Mouse (Mus musculus): ENCODE measurements around the gene Cd40. TPM values are rescaled to one million over a fixed set of nuclear protein-coding genes. Genes with fewer than 3 reads are reported as not detected.

Gene Cd40
- 7.1 TPM in 2 replicates for polyA plus RNA-seq (2015; fragmentation: Nextera tagmentation; extraction: Ambion mirVana)

- 13% methylated on average over 25 of the region's 25 CpGs for WGBS
- peak within 1 kb of the TSS; percentile 37 for H3K4me3 ChIP-seq (replicated peaks)
These were observed at the start of gene Cd40 for GRCm38 (mm10) chr2:165054888-165055852. Gene Cd40, plus strand, starts transcription at chr2:165055627.

GRCm38 (mm10) chr2:165006813-165007212 is 48.6 kb upstream of the Cd40 start:
- Histone ChIP-seq H3K27ac (no peak overlapping the region), H3K9me3 (no peaks in the 10 kb centered on the region), H3K36me3 (peaks cover 88% of the 10 kb centered on the region), H3K9ac (no peak overlapping the region), H3K4me3 (replicated peaks) (no peak overlapping the region), H3K27me3 (replicated peaks) (no peaks in the 10 kb centered on the region), H3K4me2 (no peak overlapping the region), H3K4me1 (no peaks in the 10 kb centered on the region)
- no peak for ATAC-seq (ENCODE audit: insufficient read depth, low FRiP score, low read depth)
- 89% methylated on average over 4 of the region's 4 CpGs for WGBS

More at GRCm38 (mm10) chr2:165054888-165055852, at the start of gene Cd40:
- peak; percentile 82 for ATAC-seq (ENCODE audit: insufficient read depth, low FRiP score, low read depth)
- no peak within 1 kb of the TSS for H3K27ac ChIP-seq
- H3K27me3 ChIP-seq (replicated peaks) = 0 out of 2 replicates have a peak, but pooled peaks cover 7% of the 10 kb centered on the region
- H3K4me1 ChIP-seq = peaks cover 10% of the 10 kb centered on the region; the same call in 1 of the 2 replicates
- H3K36me3 ChIP-seq = no peaks in the 10 kb centered on the region
- peak within 1 kb of the TSS; percentile 54 for H3K4me2 ChIP-seq
- H3K9me3 ChIP-seq = no peaks in the 10 kb centered on the region
- no peak within 1 kb of the TSS for H3K9ac ChIP-seq

DNA sequence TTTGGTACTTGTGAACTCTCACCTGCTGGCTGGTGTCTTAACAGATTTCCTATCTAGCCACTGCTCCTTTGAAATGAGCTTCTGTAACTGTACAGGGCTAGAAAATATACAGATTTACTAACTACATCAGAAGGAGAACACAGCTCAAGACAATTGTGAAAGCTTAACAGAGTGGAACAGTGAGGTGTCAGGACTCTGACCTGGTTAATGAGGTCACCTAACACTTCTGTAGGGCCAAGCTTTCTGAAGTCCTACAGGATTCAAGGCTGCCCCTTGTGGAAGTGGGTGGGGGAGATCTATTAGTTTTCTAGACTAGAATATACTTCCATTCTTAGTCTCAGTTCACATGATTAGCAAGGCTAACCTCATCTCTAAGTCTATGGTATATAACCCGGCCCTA is 47.4 kb upstream of the Cd40 start:
- Histone ChIP-seq H3K4me1 (no peaks in the 10 kb centered on the region), H3K9ac (no peak overlapping the region), H3K4me3 (replicated peaks) (no peak overlapping the region), H3K4me2 (no peak overlapping the region), H3K27ac (no peak overlapping the region), H3K36me3 (peaks cover 82% of the 10 kb centered on the region), H3K27me3 (replicated peaks) (no peaks in the 10 kb centered on the region), H3K9me3 (no peaks in the 10 kb centered on the region)
- 92% methylated on average over 1 of the region's 1 CpGs for WGBS
- no peak for ATAC-seq (ENCODE audit: insufficient read depth, low FRiP score, low read depth)

DNA sequence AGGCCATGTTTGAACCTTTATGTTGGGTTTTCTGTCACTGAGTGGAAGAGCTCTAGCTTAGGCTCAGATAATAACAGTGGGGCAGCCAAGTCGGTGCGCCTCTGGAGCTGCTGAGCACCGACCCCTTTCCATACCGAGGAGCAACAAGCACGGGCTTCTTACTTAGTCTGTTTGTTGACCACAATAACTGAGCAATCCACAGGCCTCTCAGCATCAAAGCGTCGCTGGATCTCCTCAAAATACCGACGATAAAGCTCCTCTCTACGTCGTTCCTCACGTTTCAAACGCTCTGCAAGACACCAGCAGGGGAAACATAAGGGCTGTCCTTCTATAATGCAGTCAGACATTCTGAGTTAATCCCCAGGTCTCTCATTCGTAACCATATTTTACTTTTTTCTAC is 46.3 kb upstream of the Cd40 start:
- Histone ChIP-seq H3K36me3 (peaks cover 71% of the 10 kb centered on the region), H3K9ac (no peak overlapping the region), H3K4me3 (replicated peaks) (no peak overlapping the region), H3K27ac (no peak overlapping the region), H3K4me1 (no peaks in the 10 kb centered on the region), H3K4me2 (no peak overlapping the region), H3K27me3 (replicated peaks) (no peaks in the 10 kb centered on the region), H3K9me3 (no peaks in the 10 kb centered on the region)
- no peak for ATAC-seq (ENCODE audit: insufficient read depth, low FRiP score, low read depth)
- 92% methylated on average over 14 of the region's 14 CpGs for WGBS

DNA sequence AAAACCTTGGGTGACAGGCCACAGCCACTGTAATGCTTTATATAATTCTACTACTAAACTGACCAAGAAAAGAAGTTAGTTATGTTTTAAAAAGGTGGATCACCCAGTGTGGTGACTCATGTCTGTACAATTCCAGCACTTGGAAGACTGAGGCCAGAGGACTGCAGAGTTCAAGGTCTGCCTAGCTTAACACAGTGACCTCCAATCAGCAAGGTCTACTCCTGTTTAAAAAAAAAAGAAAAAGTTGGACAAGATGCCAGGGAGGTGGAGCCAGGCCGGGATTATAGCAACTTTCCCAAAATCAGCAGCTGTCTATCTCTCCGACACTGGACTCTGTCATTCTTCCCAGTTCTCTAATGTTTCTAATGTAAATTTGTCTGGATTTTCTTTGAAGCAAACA is 45.8 kb upstream of the Cd40 start:
- no peak for ATAC-seq (ENCODE audit: insufficient read depth, low FRiP score, low read depth)
- WGBS = 80% methylated on average over 2 of the region's 2 CpGs
- Histone ChIP-seq H3K4me1 (no peaks in the 10 kb centered on the region), H3K9me3 (no peaks in the 10 kb centered on the region), H3K9ac (no peak overlapping the region), H3K27ac (no peak overlapping the region), H3K4me2 (no peak overlapping the region), H3K27me3 (replicated peaks) (no peaks in the 10 kb centered on the region), H3K4me3 (replicated peaks) (no peak overlapping the region), H3K36me3 (peaks cover 67% of the 10 kb centered on the region)

DNA sequence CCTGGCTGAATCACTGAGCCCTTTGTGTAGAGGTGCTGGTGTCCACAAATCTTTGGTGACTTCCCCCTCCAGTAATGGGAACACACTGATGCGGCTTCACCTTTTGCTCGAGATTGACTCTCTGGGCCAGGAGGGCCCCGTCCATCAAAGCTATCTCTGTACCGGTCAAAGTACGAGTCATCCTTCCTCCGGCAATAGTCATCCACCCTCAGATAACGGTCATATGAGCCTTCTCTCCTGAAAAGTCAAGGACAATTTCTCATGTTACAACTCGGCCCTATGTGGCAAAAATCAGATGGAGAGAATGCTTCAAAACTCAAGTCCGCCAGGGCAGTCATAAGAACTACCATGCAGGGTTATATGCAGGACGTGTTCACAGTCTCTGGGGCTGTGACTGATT is 45.1 kb upstream of the Cd40 start:
- Histone ChIP-seq H3K4me1 (no peaks in the 10 kb centered on the region), H3K9ac (no peak overlapping the region), H3K27me3 (replicated peaks) (no peaks in the 10 kb centered on the region), H3K27ac (no peak overlapping the region), H3K9me3 (no peaks in the 10 kb centered on the region), H3K4me2 (no peak overlapping the region), H3K36me3 (peaks cover 63% of the 10 kb centered on the region), H3K4me3 (replicated peaks) (no peak overlapping the region)
- 78% methylated on average over 10 of the region's 10 CpGs for WGBS
- ATAC-seq (ENCODE audit: insufficient read depth, low FRiP score, low read depth) = no peak

DNA sequence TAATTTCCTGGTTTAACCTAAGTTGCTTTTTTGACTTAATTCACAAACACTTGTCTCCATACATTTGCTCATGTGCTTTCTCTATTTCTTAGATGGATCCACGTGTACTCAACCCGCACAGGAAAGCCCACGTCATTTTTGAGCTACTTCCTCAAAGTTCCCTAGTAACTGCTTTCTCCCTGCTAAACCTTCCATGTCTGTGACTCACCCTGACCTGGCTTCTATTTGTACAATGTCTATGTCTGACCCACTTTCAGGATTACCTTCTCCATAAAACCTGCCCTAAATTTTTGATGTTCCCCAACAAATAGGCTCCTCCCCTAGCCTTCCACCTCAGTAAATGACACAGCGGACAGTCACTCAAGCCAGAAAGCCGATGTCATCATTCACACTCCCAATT is 40.5 kb upstream of the Cd40 start:
- WGBS = 87% methylated on average over 5 of the region's 5 CpGs
- Histone ChIP-seq H3K36me3 (peaks cover 22% of the 10 kb centered on the region), H3K4me1 (no peaks in the 10 kb centered on the region), H3K4me2 (no peak overlapping the region), H3K27ac (no peak overlapping the region), H3K9ac (no peak overlapping the region), H3K4me3 (replicated peaks) (no peak overlapping the region), H3K27me3 (replicated peaks) (no peaks in the 10 kb centered on the region), H3K9me3 (no peaks in the 10 kb centered on the region)
- ATAC-seq (ENCODE audit: insufficient read depth, low FRiP score, low read depth) = no peak

GRCm38 (mm10) chr2:165020490-165020889 is 34.9 kb upstream of the Cd40 start:
- Histone ChIP-seq H3K4me2 (no peak overlapping the region), H3K27me3 (replicated peaks) (no peaks in the 10 kb centered on the region), H3K4me1 (no peaks in the 10 kb centered on the region), H3K4me3 (replicated peaks) (no peak overlapping the region), H3K9me3 (no peaks in the 10 kb centered on the region), H3K36me3 (peaks cover 3% of the 10 kb centered on the region; the same call in 1 of the 2 replicates), H3K9ac (no peak overlapping the region), H3K27ac (no peak overlapping the region)
- ATAC-seq (ENCODE audit: insufficient read depth, low FRiP score, low read depth) = no peak
- WGBS = 88% methylated on average over 3 of the region's 3 CpGs

DNA sequence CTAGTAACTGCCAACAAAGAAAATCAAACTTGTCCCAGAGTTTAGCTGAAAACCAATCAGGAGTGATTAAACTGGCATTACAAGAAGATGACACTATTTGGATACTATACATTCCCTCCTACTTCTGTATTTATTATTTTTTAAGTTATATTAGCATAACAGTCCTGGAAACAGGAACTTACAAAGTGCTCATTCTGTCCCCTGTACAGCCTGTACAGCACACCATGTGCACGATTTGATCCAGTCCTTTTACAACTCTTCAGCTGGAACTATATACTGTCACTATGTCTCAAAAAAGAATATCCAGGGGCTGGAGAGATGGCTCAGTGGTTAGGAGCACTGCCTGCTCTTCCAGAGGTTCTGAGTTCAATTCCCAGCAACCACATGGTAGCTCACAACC is 28.3 kb upstream of the Cd40 start:
- no peak overlapping the region for H3K4me2 ChIP-seq
- H3K27me3 ChIP-seq (replicated peaks) = no peaks in the 10 kb centered on the region
- no peaks in the 10 kb centered on the region for H3K9me3 ChIP-seq
- peaks cover 3% of the 10 kb centered on the region; the same call in 1 of the 2 replicates for H3K36me3 ChIP-seq
- H3K4me1 ChIP-seq = no peaks in the 10 kb centered on the region
- H3K4me3 ChIP-seq (replicated peaks) = no peak overlapping the region
- H3K9ac ChIP-seq = no peak overlapping the region
- 65% methylated on average over 1 of the region's 1 CpGs for WGBS
- H3K27ac ChIP-seq = no peak overlapping the region
- ATAC-seq (ENCODE audit: insufficient read depth, low FRiP score, low read depth) = no peak

- peaks cover 14% of the 10 kb centered on the region; the same call in 1 of the 2 replicates for H3K4me1 ChIP-seq
- no peaks in the 10 kb centered on the region for H3K9me3 ChIP-seq
- no peaks in the 10 kb centered on the region for H3K27me3 ChIP-seq (replicated peaks)
- no peak overlapping the region for H3K4me3 ChIP-seq (replicated peaks)
- no peak for ATAC-seq (ENCODE audit: insufficient read depth, low FRiP score, low read depth)
- no peaks in the 10 kb centered on the region for H3K36me3 ChIP-seq
- no peak overlapping the region for H3K27ac ChIP-seq
- H3K4me2 ChIP-seq = peak overlapping the region; percentile 78; the same call in 1 of the 2 replicates
- H3K9ac ChIP-seq = no peak overlapping the region
- 37% methylated on average over 3 of the region's 3 CpGs for WGBS
These were observed 22.9 kb upstream of the Cd40 start for GRCm38 (mm10) chr2:165032533-165032932.

DNA sequence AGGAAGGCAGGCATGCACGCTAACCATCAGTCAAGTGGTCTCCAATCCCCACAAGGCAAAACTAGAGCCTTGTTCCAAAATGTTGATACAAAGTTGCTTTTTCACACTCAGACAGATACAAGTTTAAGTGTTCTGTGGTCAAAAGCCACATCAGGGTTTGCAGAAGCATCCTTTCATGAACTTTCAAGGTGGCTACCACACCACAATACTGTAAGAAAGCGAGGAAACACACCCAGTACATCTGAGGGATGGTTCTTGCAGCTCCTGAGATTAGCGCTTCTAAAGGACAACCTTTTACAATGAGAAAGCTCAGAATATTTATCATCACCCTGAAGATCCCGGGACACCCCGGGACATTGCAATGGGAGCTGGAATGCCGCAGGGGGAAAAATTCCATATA is 22.1 kb upstream of the Cd40 start:
- no peak overlapping the region; the same call in 1 of the 2 replicates for H3K9ac ChIP-seq
- H3K36me3 ChIP-seq = no peaks in the 10 kb centered on the region
- H3K9me3 ChIP-seq = no peaks in the 10 kb centered on the region
- no peak for ATAC-seq (ENCODE audit: insufficient read depth, low FRiP score, low read depth)
- H3K4me1 ChIP-seq = peaks cover 14% of the 10 kb centered on the region; the same call in 1 of the 2 replicates
- H3K4me3 ChIP-seq (replicated peaks) = peak overlapping the region; percentile 92
- no peaks in the 10 kb centered on the region for H3K27me3 ChIP-seq (replicated peaks)
- peak overlapping the region; percentile 78 for H3K4me2 ChIP-seq
- H3K27ac ChIP-seq = no peak overlapping the region
- WGBS = 33% methylated on average over 6 of the region's 6 CpGs
